Mouse (Mus musculus) embryo, embryonic 11.5 days (tissue): ENCODE measurements around the gene Chn2.

ENCODE experiments used
- DNase-seq: peaks from one replicate; pipeline ENCODE4 v3.0.0-alpha.2; 2012; ENCODE audit warnings: low read depth, low spot score

The Chn2 gene

GRCm38 (mm10) chr6:54076625-54077024, 37.3 kb downstream of the Chn2 start:
- no peak for DNase-seq

GRCm38 (mm10) chr6:54078269-54078668, 38.9 kb downstream of the Chn2 start:
- no peak for DNase-seq

GRCm38 (mm10) chr6:54079881-54080280, 40.5 kb downstream of the Chn2 start:
- no peak for DNase-seq

DNA sequence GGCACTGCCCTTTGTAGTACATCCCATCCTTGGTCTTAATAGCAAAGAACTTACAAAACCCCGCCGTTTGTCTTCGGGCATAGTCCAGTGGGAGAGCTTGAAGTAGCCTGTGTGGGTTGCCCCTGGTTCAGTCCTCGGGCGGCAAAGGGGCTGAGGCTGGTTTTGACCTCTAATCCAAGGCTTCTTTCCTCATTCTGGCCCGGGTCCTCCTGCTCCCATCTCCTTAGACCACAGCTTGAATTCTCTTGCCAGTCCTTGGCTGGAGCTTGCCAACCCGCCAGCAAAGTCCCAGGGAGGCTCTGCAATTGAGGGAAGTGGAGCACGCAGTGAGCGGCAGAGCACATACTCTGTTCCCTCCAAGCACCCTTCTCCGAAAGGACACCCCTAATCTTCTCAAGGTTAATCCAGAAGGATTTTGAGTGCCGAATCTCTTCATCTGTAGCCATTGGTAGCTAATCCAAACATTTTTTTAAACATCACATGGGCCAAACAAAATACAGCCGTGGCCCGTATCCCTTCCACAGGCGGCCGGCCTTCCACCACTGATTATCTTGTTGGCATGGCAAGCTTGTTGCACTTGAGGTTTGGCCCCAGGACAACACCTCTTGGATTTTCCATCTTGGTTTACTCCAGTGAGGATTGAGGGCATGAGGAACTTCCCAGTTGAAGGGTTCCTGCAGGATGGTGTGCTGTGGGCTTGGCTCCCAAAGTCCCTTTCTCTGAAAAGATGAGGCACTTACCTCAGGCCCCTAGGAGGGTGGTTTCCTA, 41.3 kb downstream of the Chn2 start:
- no peak for DNase-seq

- DNase-seq: no peak
Observed at GRCm38 (mm10) chr6:54082576-54082975, 43.2 kb downstream of the Chn2 start.

DNA sequence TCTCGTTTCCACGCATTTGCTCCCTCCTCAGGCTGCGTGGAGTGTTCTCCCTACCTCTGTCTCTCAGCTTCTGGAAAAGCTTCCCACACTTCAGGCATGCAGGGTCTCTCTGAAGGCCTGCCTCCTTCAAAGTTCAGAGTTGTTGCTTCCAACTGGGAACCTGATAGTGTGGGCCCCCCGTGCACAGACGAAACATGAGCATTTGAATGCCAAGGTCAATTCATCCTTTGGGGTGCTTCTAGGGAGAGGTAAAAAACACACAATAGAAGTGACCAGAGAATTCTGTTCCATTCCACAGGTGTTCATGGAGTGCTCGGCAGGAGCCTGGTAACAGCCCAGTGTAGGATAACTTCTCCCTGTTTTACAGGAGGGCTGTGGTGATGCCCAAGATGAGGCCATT, 44.7 kb downstream of the Chn2 start:
- no peak for DNase-seq

GRCm38 (mm10) chr6:54085009-54085408, 45.7 kb downstream of the Chn2 start:
- DNase-seq: no peak

- DNase-seq: no peak
Observed at GRCm38 (mm10) chr6:54088168-54088567, 48.8 kb downstream of the Chn2 start.

GRCm38 (mm10) chr6:54090822-54091221, 51.5 kb downstream of the Chn2 start:
- DNase-seq: no peak

DNA sequence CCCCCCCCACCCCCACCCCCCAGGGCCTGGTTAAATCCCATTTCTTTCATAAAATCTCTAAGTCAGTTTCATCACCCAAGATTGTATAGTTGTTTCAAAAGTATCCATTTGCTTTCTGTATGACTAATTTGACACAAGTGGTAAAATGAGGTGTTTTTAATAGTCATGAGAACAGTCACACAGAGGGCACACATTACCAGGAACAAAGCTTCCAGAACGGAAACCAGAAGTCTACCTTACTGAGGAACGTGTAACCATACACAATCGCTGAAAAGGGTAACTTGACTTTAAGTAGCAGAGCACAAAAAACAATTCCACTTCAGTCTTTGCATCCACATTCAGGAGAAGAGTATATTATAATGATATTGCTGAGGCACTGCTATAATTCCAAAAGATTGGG, 53.6 kb downstream of the Chn2 start:
- DNase-seq: no peak

GRCm38 (mm10) chr6:54096147-54096761, 56.9 kb downstream of the Chn2 start:
- no peak for DNase-seq

GRCm38 (mm10) chr6:54096836-54097235, 57.5 kb downstream of the Chn2 start:
- no peak for DNase-seq

DNA sequence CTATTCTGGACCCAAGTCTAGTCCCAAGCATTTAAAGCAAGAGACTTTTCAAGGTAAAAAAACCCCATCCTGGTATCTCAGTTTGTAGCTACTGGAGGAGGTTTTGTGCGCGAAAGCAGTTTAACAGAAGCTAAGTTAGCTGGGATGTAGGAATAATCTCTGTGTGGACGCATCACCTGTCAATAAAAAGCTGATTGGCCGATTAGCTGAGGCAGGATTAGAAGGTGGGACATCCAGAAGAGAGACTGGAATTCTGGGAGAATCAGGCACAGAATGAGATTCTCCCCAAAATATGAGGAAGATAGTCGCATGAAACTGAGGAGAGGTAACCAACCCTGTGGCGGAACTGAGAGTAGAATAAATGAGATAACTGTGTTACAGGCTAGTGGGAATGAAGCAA, 59.0 kb downstream of the Chn2 start:
- DNase-seq: no peak

GRCm38 (mm10) chr6:54099659-54100058, 60.3 kb downstream of the Chn2 start:
- DNase-seq: no peak

- DNase-seq: no peak
Observed at GRCm38 (mm10) chr6:54102210-54102609, 62.9 kb downstream of the Chn2 start.

- DNase-seq: no peak
Observed at GRCm38 (mm10) chr6:54103276-54103975, 64.1 kb downstream of the Chn2 start.

DNA sequence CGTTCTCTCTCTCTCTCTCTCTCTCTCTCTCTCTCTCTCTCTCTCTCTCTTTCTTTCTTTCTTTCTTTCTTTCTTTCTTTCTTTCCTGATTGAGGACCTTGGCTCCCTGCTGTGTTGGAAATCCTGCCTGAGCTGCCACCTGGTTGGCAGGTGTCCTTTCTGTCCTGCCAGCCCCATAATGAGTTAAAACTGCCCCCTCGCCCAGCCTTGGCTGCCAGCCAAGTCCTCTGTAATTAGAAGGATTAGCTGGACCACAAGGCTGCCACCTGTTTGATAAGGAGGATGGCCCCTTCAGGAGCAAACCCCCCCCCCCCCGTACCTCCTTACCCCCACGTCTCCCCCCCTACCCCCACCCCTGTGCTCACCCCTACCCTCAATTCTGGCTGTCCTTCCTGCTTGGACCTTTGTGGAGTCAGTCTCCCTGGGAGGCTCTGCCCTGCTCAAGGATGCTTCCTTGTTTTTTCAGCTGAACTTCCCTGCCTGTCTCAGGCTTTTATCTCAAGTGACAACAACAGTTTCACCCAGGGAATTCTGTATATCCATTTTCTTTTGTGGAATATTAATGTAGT, 72.1 kb downstream of the Chn2 start:
- DNase-seq: no peak

DNA sequence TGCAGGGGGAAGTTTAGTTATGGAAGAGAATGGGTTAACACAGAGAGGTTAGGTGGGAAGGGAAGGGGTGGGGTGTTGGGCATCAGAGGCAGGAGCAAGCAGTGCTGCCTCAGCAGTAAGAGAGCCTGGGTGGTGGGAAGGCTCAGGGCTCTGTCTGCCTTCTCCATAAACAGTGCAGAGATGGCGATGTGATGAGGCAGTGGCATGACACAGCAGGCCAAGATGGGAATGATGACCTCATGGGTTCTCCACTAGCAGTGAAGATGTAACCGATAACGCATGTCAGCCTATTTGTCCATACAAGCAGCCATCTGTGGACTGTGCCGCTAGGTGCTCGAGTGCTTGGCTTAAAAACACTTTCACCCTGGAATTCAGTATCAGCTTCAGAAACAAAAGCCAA, 74.0 kb downstream of the Chn2 start:
- DNase-seq: no peak

GRCm38 (mm10) chr6:54114412-54114811, 75.1 kb downstream of the Chn2 start:
- no peak for DNase-seq

GRCm38 (mm10) chr6:54116299-54116698, 76.9 kb downstream of the Chn2 start:
- DNase-seq: no peak

- DNase-seq: no peak
Observed at GRCm38 (mm10) chr6:54117001-54117591, 77.7 kb downstream of the Chn2 start.

DNA sequence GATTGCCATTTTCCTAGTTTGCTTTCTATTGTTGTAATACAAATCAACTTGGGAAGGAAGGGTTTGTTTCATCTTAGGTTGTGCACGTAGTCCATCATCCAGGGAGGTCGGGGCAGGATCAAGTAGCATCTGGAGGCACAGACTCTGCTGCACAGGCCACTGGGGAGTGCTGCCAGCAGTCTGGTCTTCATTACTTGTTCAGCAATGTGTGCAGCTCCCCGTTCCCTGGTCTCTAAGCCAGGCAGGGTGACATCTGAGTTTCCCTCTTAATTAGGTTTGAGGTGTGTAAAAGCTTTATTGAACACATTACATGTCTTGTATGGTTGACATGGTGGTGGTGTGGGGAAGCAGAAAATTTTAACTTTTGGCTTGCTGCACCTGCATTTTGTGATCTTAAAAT, 79.0 kb downstream of the Chn2 start:
- no peak for DNase-seq
